Mouse (Mus musculus) lung, embryonic 14.5 days (tissue): ENCODE results near the gene Ssh2. TPM values are rescaled to one million over a fixed set of nuclear protein-coding genes. Genes with fewer than 3 reads are reported as not detected.
A peak's percentile ranks its signal among the peaks of the same experiment; 100 is the strongest.

Source experiments
- ATAC-seq: fragments of 200-750 bp; cut with Nextera tagmentation; 2 replicates; pipeline ENCODE4 v1.8.0; 2017; ENCODE audit warnings: mild to moderate bottlenecking, moderate TSS enrichment, moderate library complexity; ENCODE audit not compliant: insufficient read depth
- DNase-seq: peaks from one replicate; pipeline ENCODE4 v3.0.0-alpha.2; 2015
- H3K27ac ChIP-seq: fragments of 300-500 bp; sonication (generic); 2 replicates; pipeline ENCODE4 v1.5.1; 2014; ENCODE audit warnings: low read depth, mild to moderate bottlenecking, moderate library complexity
- H3K27me3 ChIP-seq: fragments of 300-500 bp; sonication (generic); 2 replicates; pipeline ENCODE4 v1.6.1; 2014; ENCODE audit warnings: low read length, control low read depth; ENCODE audit not compliant: insufficient read depth
- H3K36me3 ChIP-seq: fragments of 300-500 bp; sonication (generic); 2 replicates; pipeline ENCODE4 v1.6.1; 2014; ENCODE audit warnings: control low read depth; ENCODE audit not compliant: insufficient read depth
- H3K4me1 ChIP-seq: fragments of 300-500 bp; sonication (generic); 2 replicates; pipeline ENCODE4 v1.6.1; 2014; ENCODE audit warnings: antibody characterized with exemption, control low read depth; ENCODE audit not compliant: insufficient read depth
- H3K4me2 ChIP-seq: fragments of 300-500 bp; sonication (generic); 2 replicates; pipeline ENCODE4 v1.6.1; 2014; ENCODE audit warnings: mild to moderate bottlenecking
- H3K4me3 ChIP-seq: fragments of 300-500 bp; sonication (generic); 2 replicates; pipeline ENCODE4 v1.5.1; 2014; ENCODE audit warnings: low read depth, low read length
- H3K9ac ChIP-seq: fragments of 300-500 bp; sonication (generic); 2 replicates; pipeline ENCODE4 v1.6.1; 2014
- H3K9me3 ChIP-seq: fragments of 300-500 bp; sonication (generic); 2 replicates; pipeline ENCODE4 v1.6.1; 2016; ENCODE audit warnings: low read depth, low read length, control low read depth
- CTCF ChIP-seq: IDR thresholded peaks from 2 replicates; pipeline ENCODE4 v1.5.1; 2016; ENCODE audit warnings: antibody characterized with exemption, low read depth
- WGBS: fragments of 180-500 bp; shearing (Covaris S2); extraction: QIAGEN DNeasy Blood & Tissue Kit; methylation state at CpG from one replicate; pipeline ENCODE4 v1.1.7; 2014; 5-methylcytosine and 5-hydroxymethylcytosine counted together
- polyA plus RNA-seq: library from polyadenylated mRNA; unstranded; fragments of >200 nt; fragmentation: Nextera tagmentation; extraction: Ambion mirVana; gene quantifications from 2 replicates; pipeline ENCODE4 v1.2.1, GENCODE M21; 2014

Gene Ssh2
- polyA plus RNA-seq, 1 experiment from 2014 or later: 13.8 TPM

DNA sequence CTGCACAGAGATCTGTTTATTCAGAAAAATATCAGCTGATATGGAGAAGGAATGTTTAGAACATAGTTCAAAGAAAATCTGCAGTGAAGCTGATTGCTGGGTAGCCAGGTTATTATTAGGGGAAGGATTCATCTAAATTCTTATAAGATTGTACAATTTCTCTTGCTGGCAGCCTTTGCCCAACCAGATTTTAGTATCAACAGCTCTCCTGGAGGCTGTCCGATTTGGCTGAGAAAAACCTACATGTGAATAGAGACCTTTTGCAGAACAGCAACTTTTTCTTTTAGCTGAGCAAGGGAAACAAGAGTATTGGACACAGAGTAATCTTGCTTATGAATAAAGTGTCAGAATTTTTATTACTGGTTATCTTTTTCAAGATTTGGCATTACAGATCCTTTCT, 212.4 kb downstream of the Ssh2 start:
- WGBS: 74% methylated on average over 1 of the region's 1 CpGs
- Histone ChIP-seq H3K27me3 (no peaks in the 10 kb centered on the region), H3K4me1 (no peaks in the 10 kb centered on the region), H3K4me2 (no peak overlapping the region), H3K4me3 (no peak overlapping the region), H3K9ac (no peak overlapping the region), H3K27ac (no peak overlapping the region), H3K36me3 (peaks cover 10% of the 10 kb centered on the region), H3K9me3 (no peaks in the 10 kb centered on the region)
- DNase-seq: peak; percentile 13
- TF ChIP-seq CTCF: no peak
- no peak for ATAC-seq

DNA sequence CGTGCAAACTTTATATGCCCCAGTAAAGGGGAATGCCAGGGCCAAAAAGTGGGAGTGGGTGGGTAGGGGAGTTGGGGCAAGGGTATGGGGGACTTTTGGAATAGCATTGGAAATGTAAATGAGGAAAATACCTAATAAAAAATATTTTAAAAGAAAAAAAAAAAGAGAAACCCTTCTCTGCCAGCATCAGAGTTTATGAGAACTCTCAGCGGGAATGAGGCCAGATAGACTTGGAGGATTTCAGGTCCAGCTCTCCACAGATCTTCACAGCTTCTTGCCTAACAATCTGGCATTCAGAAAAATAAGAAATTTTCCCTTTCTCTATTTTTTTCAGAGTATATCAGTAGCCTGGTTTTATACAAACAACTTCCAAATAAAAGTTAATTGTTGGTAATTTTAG, 220.9 kb downstream of the Ssh2 start:
- 96% methylated on average over 2 of the region's 2 CpGs for WGBS
- H3K27ac ChIP-seq: no peak overlapping the region
- ATAC-seq (no peak), DNase-seq (no peak)
- H3K9me3 ChIP-seq: no peaks in the 10 kb centered on the region
- H3K4me2 ChIP-seq: no peak overlapping the region
- no peaks in the 10 kb centered on the region for H3K4me1 ChIP-seq
- no peak overlapping the region for H3K4me3 ChIP-seq
- H3K36me3 ChIP-seq: peaks cover 18% of the 10 kb centered on the region
- H3K9ac ChIP-seq: no peak overlapping the region
- no peaks in the 10 kb centered on the region for H3K27me3 ChIP-seq
- no peak for TF ChIP-seq CTCF

DNA sequence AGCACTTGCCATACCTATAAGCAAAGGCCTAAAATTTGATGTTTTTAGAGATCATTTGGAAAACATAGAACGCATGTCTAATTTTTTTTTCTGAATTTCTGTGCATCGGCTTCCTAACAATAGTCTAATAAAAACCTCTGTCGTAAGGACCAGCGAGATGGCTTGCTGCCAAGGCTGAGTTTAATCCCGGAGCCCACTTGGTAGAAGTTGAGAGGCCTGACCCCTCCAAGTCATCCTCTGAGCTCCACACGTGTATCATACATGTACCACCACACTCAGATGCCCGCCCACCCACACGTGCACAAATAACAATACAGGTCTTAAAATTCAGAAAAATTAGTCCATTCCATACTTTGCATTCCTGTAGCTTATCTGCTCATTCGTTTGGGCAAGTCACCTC, 224.0 kb downstream of the Ssh2 start:
- H3K9me3 ChIP-seq: no peaks in the 10 kb centered on the region
- H3K4me1 ChIP-seq: 0 out of 2 replicates have a peak, but pooled peaks cover 3% of the 10 kb centered on the region
- H3K27me3 ChIP-seq: no peaks in the 10 kb centered on the region
- WGBS: 77% methylated on average over 9 of the region's 9 CpGs
- peaks cover 22% of the 10 kb centered on the region for H3K36me3 ChIP-seq
- H3K4me2 ChIP-seq: no peak overlapping the region
- ATAC-seq: no peak
- no peak overlapping the region for H3K4me3 ChIP-seq
- H3K9ac ChIP-seq: no peak overlapping the region
- no peak for TF ChIP-seq CTCF
- no peak for DNase-seq
- no peak overlapping the region for H3K27ac ChIP-seq

DNA sequence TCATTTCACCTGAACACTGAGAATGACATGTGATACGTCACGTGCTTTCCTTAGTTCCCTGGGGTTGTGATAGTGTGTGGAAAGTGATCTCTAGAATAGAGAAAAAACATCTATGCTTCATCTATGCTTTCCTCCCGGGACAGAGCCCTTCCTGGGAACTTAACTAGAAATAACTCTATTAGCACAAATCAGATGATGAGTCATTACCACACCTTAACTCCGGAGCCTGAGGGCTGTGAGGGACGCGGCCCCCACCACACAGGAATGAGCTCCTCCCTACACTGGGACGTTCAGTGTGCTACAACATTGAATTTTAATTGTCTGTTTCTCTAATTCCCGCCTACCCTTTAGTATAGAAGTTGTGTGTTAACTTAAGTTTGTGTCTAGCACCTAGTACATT, 224.9 kb downstream of the Ssh2 start:
- ATAC-seq (no peak), DNase-seq (no peak)
- no peak overlapping the region for H3K27ac ChIP-seq
- no peak for TF ChIP-seq CTCF
- no peak overlapping the region for H3K9ac ChIP-seq
- peaks cover 22% of the 10 kb centered on the region for H3K36me3 ChIP-seq
- H3K4me1 ChIP-seq: peaks cover 3% of the 10 kb centered on the region; the same call in 1 of the 2 replicates
- 83% methylated on average over 8 of the region's 8 CpGs for WGBS
- H3K27me3 ChIP-seq: no peaks in the 10 kb centered on the region
- H3K4me2 ChIP-seq: no peak overlapping the region
- no peak overlapping the region for H3K4me3 ChIP-seq
- no peaks in the 10 kb centered on the region for H3K9me3 ChIP-seq

DNA sequence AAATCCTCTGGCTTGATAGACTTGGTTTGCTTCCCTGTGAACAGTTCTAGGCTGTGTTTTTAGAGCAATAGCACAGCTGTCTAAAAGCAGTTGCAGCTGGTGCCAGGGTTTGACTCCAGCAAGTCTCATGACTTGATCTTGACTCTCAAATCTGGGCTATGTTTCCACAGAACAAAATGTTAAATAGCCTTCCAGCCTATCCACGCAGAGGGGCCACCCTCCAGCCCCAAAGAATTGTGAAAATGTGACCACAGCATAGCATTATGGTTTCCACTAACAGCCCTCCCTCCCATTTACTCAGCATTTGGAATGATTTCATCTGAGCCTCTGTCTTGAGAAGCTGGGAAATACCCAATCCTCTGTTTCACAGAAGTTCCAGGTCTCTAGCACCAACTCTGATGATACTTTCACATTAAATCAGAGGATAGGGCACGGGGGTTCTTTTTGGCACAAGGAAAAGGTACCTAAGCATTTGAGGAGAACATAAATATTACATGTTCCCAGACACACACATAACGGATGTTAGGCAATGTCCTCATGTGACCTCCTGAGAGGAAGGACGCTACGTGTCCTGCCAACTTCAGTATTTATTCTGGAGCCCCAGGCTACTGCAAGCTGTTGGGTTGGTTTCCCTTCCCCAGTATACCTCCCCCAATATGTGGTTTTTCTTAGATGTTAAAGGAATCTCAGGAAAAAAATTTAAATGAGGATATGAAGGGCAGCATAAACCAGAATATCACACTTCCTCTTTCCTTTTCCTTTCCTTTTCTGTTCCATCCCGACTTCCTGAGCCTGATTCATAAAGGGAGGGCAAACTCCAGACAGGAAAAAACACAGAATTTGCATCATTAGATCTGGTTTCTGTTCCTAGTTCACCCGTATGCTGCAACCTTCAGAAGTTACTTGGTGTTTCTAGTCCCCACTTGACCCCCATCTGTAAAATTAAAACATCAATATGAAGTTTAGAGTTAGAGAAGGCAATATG, 226.4 kb downstream of the Ssh2 start:
- peak; percentile 55; the same call in 1 of the 2 replicates for ATAC-seq
- Histone ChIP-seq H3K4me3 (no peak overlapping the region), H3K9me3 (no peaks in the 10 kb centered on the region), H3K27ac (peak overlapping the region; percentile 44), H3K4me2 (no peak overlapping the region), H3K27me3 (no peaks in the 10 kb centered on the region), H3K36me3 (peaks cover 21% of the 10 kb centered on the region), H3K9ac (no peak overlapping the region), H3K4me1 (peaks cover 3% of the 10 kb centered on the region; the same call in 1 of the 2 replicates)
- no peak for TF ChIP-seq CTCF
- 50% methylated on average over 7 of the region's 7 CpGs for WGBS
- peak; percentile 75 for DNase-seq

DNA sequence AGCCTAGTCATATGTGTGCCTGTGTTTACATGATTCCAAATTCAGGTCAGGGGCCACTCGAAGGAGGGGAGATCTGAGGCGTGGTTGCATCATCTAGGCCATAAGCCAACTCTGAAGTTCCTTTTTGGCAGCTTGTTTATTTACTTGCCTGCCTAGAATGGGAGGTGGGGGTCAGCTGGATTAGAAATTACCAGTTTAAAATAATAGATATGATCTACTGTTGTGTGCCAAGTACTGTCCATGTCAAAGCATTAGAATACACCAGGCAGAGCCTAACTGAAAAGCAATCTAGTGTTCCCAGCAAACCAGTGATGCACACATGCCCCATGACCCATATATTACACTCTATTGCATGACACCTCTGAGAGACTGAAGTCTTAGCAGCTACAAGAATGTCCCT, 228.9 kb downstream of the Ssh2 start:
- WGBS: 29% methylated on average over 2 of the region's 2 CpGs
- Histone ChIP-seq H3K27ac (no peak overlapping the region), H3K36me3 (peaks cover 20% of the 10 kb centered on the region), H3K4me2 (no peak overlapping the region), H3K9me3 (no peaks in the 10 kb centered on the region), H3K9ac (no peak overlapping the region), H3K27me3 (no peaks in the 10 kb centered on the region), H3K4me3 (no peak overlapping the region), H3K4me1 (peaks cover 3% of the 10 kb centered on the region; the same call in 1 of the 2 replicates)
- ATAC-seq (peak; percentile 76), DNase-seq (peak; percentile 89)
- no peak for TF ChIP-seq CTCF

DNA sequence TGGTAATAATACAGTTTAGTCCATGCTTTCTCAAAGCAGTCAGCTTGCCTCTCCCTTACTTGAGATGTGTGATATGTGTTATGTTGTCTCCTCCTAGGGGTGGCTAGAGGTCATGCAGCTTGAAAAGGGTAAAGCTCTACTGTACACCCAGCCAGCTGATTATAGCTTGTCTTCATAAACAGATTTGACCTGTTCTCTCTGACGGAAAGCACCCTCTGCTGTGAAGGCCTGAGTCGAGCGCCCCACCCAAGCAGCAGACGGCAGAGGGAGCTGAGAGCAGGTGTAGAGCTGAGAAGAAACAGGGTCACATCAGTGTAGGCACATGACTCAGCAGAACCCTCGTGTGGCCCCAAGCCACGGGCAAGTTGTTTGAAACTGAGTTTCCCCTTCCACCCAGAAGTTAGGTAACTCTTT, 230.5 kb downstream of the Ssh2 start:
- peak; percentile 85 for TF ChIP-seq CTCF
- Histone ChIP-seq H3K4me2 (no peak overlapping the region), H3K27ac (no peak overlapping the region), H3K27me3 (no peaks in the 10 kb centered on the region), H3K4me3 (no peak overlapping the region), H3K36me3 (peaks cover 23% of the 10 kb centered on the region), H3K4me1 (peaks cover 3% of the 10 kb centered on the region; the same call in 1 of the 2 replicates), H3K9ac (no peak overlapping the region), H3K9me3 (no peaks in the 10 kb centered on the region)
- ATAC-seq (peak; percentile 71), DNase-seq (peak; percentile 81)
- 42% methylated on average over 6 of the region's 6 CpGs for WGBS
